Mouse (Mus musculus) spleen, embryonic (tissue): ENCODE data around the gene Zkscan16.

Source experiments
- CTCF ChIA-PET: fragments of 350-600 bp; sonication (Branson Sonifier 250); formaldehyde crosslinking; loops from one replicate; lab custom pipeline; 2022; lab: Charles Lee

Gene Zkscan16

GRCm38 (mm10) chr4:58935846-58936245 lies 7.6 kb upstream of the Zkscan16 start:
- CTCF ChIA-PET = no interaction called here

- CTCF ChIA-PET = no interaction called here
These were observed 1.8 kb upstream of the Zkscan16 start for GRCm38 (mm10) chr4:58941638-58942037.

GRCm38 (mm10) chr4:58942942-58943341 lies 486 bp upstream of the Zkscan16 start:
- CTCF ChIA-PET = interaction anchor here (1.1 kb wide), 1 partner anchor 30 kb away, joined by 3 read pairs; no protein-coding TSS in a partner anchor

- CTCF ChIA-PET = interaction anchor here (0.6 to 1.2 kb wide), 2 partner anchors 40 to 893 kb away, joined by 4 to 7 read pairs; no protein-coding TSS in a partner anchor
These were observed 752 bp downstream of the Zkscan16 start for GRCm38 (mm10) chr4:58944206-58944553.

- CTCF ChIA-PET = interaction anchor here (0.5 kb wide), 1 partner anchor 52 kb away, joined by 4 read pairs; no protein-coding TSS in a partner anchor
These were observed 1.3 kb downstream of the Zkscan16 start for GRCm38 (mm10) chr4:58944695-58945094.

- CTCF ChIA-PET = no interaction called here
These were observed 5.0 kb downstream of the Zkscan16 start for GRCm38 (mm10) chr4:58948391-58948790.

- CTCF ChIA-PET = no interaction called here
These were observed 9.2 kb downstream of the Zkscan16 start for GRCm38 (mm10) chr4:58952630-58953029.

GRCm38 (mm10) chr4:58961719-58962118 lies 18.3 kb downstream of the Zkscan16 start:
- CTCF ChIA-PET = no interaction called here

- CTCF ChIA-PET = no interaction called here
These were observed 19.8 kb downstream of the Zkscan16 start for GRCm38 (mm10) chr4:58963271-58963670.

- CTCF ChIA-PET = no interaction called here
These were observed 21.7 kb downstream of the Zkscan16 start for GRCm38 (mm10) chr4:58965136-58965535.

GRCm38 (mm10) chr4:58970678-58971077 lies 27.2 kb downstream of the Zkscan16 start:
- CTCF ChIA-PET = no interaction called here

GRCm38 (mm10) chr4:58975711-58976110 lies 32.3 kb downstream of the Zkscan16 start:
- CTCF ChIA-PET = no interaction called here

- CTCF ChIA-PET = no interaction called here
These were observed 38.0 kb downstream of the Zkscan16 start for GRCm38 (mm10) chr4:58981421-58981820.

- CTCF ChIA-PET = interaction anchor here (0.6 kb wide), 2 partner anchors 279 to 643 kb away, joined by 3 read pairs; partner anchors contain the start of gene E130308A19Rik
These were observed 39.4 kb downstream of the Zkscan16 start for GRCm38 (mm10) chr4:58982806-58983205.

GRCm38 (mm10) chr4:58985157-58985648 lies 41.8 kb downstream of the Zkscan16 start:
- CTCF ChIA-PET = interaction anchor here (1.0 kb wide), 2 partner anchors 15 to 41 kb away, joined by 4 read pairs; partner anchors contain the start of gene Zkscan16

- CTCF ChIA-PET = interaction anchor here (0.6 to 0.7 kb wide), 2 partner anchors 10 to 334 kb away, joined by 3 to 4 read pairs; no protein-coding TSS in a partner anchor
These were observed 43.2 kb downstream of the Zkscan16 start, which contains the start of gene Ptgr1 for GRCm38 (mm10) chr4:58986540-58987190. TSS of gene Ptgr1 (minus strand) at chr4:58987119.

- CTCF ChIA-PET = no interaction called here
These were observed 46.0 kb downstream of the Zkscan16 start for GRCm38 (mm10) chr4:58989303-58989898.

GRCm38 (mm10) chr4:58990609-58991434 lies 47.4 kb downstream of the Zkscan16 start:
- CTCF ChIA-PET = no interaction called here

GRCm38 (mm10) chr4:58992195-58992594 lies 48.8 kb downstream of the Zkscan16 start:
- CTCF ChIA-PET = no interaction called here

- CTCF ChIA-PET = no interaction called here
These were observed 51.3 kb downstream of the Zkscan16 start, which contains the start of gene Dnajc25 for GRCm38 (mm10) chr4:58994762-58995161. TSS of gene Dnajc25 (plus strand) at chr4:58995062.

- CTCF ChIA-PET = no interaction called here
These were observed 51.8 kb downstream of the Zkscan16 start for GRCm38 (mm10) chr4:58995251-58995693.
